Mouse (Mus musculus) frontal cortex, postnatal 14 days (tissue): ENCODE measurements around the gene Dis3.
A peak's percentile ranks its signal among the peaks of the same experiment; 100 is the strongest.
"Not testable (repeated sequence)": the region's sequence is repeated elsewhere in the genome, so short reads cannot be mapped to it uniquely, and the experiment has no call there.

Experiments used
- DNase-seq, 2 experiments: peaks; one replicate each; pipeline ENCODE4 v3.0.0; 2022; ENCODE audit warnings: low spot score in 2 of 2

Dis3 gene

DNA sequence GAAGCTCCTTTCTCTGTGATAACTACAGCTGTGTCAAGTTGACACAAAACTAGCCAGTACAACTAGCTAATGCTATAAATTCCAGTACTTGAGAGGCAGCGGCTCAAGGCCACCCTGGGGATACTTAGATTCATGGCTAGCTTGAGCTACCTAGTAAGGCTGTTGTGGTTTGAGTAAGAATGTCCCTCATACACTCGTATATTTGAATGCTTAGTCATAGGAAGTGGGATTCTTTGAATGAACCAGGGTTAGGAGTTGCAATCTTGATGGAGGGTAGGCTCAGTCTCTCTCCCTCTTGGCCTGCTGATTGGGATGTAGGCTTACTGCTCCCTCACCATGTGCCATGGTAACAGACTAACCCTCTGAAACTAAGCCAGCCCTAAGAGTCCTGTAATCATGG, 36.5 kb downstream of the Dis3 start:
- DNase-seq, result no peak

DNA sequence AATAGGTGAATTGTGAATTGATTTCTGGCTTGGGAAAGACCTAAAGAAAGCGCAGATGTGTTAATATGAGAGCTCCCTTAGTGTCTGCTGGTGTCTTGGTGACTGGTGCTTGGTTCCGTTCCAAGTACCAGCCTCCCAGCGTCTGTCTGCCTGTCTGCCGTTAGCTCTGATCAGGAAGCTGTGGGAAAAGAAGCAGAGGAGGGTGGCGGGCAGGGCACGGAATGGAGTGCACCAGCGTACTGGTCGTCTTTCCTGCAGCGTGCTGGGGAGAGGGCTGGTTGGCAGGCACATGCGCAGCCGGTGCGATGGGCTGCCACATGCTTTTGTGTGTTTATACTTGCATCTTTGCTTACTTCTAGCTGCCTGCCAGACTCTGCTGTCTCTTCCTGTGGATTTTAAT, 39.0 kb downstream of the Dis3 start:
- no peak for DNase-seq

DNA sequence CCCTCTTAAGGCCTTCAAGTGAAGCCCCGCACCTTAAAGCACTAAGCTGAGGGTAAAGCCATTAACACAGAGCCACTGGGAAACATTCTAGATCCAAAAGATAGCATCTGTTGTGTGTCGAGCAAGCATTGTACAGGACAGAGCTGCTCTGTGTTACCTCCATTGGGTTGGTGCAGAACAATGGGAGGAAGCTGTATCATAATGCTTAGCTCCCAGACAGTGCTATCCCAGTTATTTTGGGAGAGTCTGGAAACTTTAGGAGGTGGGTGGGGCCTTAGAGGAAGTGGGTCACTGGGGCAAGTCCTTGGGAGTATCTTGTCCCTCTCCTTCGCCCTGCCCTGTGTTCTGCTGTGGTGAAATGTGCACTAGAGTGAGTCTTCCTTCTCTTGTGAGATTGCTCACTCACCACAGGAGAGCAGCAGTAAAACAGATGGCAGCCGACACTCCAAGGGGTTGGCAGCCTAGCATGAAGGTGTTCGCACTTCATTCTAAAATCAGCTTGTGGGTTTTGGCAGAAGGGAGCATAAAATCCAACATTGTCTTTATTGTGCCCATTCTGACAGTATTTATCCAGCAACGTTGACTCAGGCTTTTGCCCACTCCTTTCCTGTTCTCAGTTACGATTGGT, 40.5 kb downstream of the Dis3 start:
- no peak for DNase-seq

GRCm38 (mm10) chr14:99046782-99047181, 52.8 kb downstream of the Dis3 start:
- no peak for DNase-seq

DNA sequence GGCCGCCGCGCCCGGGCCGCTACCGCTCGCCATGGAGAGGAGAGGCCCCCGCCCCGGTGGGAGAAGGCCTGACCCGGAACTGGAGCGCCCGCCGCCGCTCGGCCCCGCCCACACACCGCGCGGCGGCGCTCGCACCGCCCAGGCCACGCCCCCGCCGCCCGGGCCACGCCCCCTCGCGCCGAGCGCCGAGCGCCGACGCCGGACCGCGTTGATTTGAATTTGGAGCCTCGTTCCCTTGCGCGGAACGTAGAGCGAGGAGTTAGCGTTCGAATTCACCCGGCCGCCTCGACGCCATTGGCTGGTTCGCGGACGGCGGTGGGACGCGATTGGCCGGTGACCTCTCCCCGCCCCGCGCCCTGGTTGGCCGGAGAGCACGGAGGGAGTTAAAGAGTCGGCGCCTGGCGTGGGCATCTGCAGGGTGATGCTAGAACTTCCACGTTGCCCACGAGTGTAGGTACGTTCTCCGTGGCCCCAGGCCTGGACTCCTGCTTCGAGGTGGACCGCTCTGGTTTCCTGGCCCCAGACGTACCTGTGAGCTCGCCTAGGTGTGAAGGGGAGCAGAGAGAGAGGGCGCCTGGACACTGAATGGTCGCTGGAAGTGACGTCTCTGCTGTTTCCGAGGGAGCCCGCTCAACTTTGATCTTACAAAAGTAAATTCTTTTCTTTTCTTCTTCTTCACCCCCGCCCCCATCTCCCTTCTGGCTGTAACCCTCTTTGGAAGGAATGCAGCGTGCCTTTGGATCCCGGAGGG, 53.4 kb downstream of the Dis3 start, which contains the start of the genes Mzt1 and Bora:
Mzt1 (minus strand) TSS at position 104 of the 751 bp plus-strand sequence.
Bora (plus strand) TSS at position 192 of the 751 bp plus-strand sequence.
- peak; percentile 88 to 90 for DNase-seq

- no peak for DNase-seq
Measured at GRCm38 (mm10) chr14:99045378-99046030, 54.1 kb downstream of the Dis3 start.

GRCm38 (mm10) chr14:99044718-99045117, 54.9 kb downstream of the Dis3 start:
- DNase-seq, result no peak

GRCm38 (mm10) chr14:99044096-99044495, 55.5 kb downstream of the Dis3 start:
- no peak for DNase-seq

DNA sequence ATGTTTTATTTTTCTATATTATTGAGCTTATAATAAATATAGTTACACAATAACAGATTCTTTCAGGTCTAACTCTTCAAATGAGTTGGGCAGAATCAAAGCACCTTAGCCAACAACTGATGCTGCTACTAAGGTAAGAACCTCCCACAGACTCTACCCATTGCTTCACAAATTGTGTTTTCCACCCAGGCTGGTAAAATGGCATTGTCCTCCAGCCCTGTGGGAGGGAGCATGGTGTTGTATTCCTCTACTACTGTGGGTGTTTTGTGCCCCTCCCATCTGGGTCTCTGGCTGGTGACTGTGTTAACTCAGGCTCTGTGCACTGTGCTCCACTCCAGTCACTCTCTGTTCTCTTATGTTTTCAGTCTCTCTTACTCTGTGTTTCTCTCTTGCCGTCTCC, 56.1 kb downstream of the Dis3 start:
- DNase-seq, result no peak

DNA sequence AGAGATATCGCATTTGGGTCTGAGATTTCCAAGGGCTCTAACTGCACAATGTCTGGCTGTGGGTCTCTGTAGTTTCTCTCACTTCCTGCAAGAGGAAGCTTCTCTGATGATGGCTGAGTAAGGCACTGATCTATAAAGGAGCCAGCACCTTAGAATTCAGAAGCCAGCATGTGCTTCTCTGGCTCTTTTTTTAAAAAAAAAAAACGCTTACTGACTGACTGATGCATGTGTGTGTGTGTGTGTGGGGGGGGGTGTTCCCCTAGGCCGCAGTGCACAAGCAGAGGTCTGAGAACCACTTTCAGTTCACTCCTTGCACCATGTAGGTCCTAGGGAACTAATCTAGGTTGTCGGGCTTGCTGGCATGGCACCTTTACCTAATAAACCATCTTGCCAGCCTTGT, 58.2 kb downstream of the Dis3 start:
- no peak for DNase-seq

- DNase-seq, result not testable (repeated sequence)
Measured at GRCm38 (mm10) chr14:99039308-99039707, 60.3 kb downstream of the Dis3 start.

- DNase-seq, result no peak
Measured at GRCm38 (mm10) chr14:99037703-99038102, 61.9 kb downstream of the Dis3 start.

- no peak for DNase-seq
Measured at GRCm38 (mm10) chr14:99036039-99036438, 63.5 kb downstream of the Dis3 start.

GRCm38 (mm10) chr14:99034851-99035250, 64.7 kb downstream of the Dis3 start:
- not testable (repeated sequence) for DNase-seq

DNA sequence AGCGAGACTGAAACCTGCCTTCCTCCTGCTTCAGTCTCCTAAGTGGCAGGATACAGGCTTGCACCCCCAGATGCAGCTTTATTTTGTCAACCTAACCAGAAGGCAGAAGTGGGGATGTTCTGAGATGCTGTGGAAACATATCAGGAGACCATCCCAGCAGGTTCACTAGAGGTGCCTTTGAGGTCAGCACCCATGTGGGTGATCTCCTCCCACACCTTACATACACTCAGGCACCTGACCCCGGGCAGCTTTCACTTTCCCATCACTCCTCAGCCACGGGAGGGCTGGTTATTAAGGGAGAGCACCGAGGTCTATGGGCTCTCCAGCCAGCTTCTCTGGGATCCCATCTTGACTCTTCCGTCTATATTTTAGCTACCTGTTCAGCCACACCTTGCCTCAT, 67.0 kb downstream of the Dis3 start:
- DNase-seq, result no peak

GRCm38 (mm10) chr14:99031337-99031873, 68.2 kb downstream of the Dis3 start:
- no peak for DNase-seq

- DNase-seq, result no peak
Measured at GRCm38 (mm10) chr14:99029987-99030386, 69.6 kb downstream of the Dis3 start.
